10 mouse cellular contexts compared by ENCODE assay signal in the genomic region with DNA sequence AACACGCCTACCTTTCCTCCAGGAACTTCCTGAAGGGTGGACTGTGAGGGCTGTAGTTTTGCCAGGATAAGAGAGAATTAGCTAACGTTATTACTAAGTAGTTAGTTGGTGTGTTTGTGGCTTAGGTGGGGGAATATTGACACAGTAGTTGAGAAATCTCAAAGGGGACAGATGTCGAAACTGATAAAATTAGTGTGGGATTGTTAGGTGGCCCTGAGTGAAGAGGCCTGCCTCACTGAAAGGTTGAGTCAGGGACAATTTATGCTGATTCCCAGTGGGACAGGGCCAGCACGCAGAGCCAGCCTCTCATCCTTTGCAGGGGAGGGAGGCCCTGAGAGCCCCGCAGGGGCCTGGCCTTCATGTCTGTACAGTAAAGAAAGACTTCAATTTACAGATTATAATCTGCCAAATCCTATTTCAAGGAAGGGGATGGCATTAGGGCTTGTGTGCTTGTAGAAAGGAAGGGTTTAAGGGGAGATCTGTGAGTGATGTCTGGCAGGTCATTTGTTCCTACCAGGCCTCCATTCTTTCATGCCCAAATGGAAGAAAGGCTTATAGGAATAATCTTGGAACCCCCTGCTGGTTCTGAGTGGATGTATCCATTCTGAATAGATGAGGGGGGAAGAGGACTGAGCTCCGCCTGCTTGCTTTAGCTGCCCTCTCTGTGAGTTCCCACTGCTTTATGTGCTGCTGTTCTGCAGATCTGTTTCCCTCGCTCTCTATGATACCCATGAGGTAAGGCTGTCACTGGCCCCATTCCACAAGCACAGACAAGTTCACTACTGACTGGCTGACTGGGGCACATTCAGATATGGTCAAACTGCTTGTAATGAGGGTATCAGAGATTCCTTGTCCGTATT. TPM values are rescaled to one million over a fixed set of nuclear protein-coding genes. Genes with fewer than 3 reads are reported as not detected.
DNase-seq lines count a peak whose midpoint lies in the region; ATAC-seq lines count a peak whose summit lies in the region.
"Had no signal": no experiment of that assay in that cellular context is flagged by ENCODE, and none has a peak within 500 bp of the region (broad histone marks: within the 10 kb centered on the region; RNA-seq: fewer than 3 reads in every experiment).

No protein-coding gene starts in this region.

- H3K36me3 ChIP-seq in heart, embryonic 16.5 days (ENCODE audit: control insufficient read depth, insufficient read depth): no peaks in the 10 kb centered on the region
- H3K36me3 ChIP-seq in forebrain, embryonic 16.5 days (ENCODE audit: control insufficient read depth, insufficient read depth): no peaks in the 10 kb centered on the region
- no peaks in the 10 kb centered on the region for H3K36me3 ChIP-seq in midbrain, embryonic 10.5 days
- H3K36me3 ChIP-seq: stomach, embryonic 15.5 days had no signal

- H3K27ac ChIP-seq in heart, embryonic 16.5 days (ENCODE audit: low read length): peak overlapping the region; percentile 51
- H3K27ac ChIP-seq in forebrain, embryonic 16.5 days (ENCODE audit: low read length): peak overlapping the region; percentile 5
- peak overlapping the region; percentile 28; the same call in 1 of the 2 replicates for H3K27ac ChIP-seq in midbrain, embryonic 10.5 days (replicated peaks)
- H3K27ac ChIP-seq: stomach, embryonic 15.5 days had no signal

- no peak overlapping the region for H3K4me2 ChIP-seq in heart, embryonic 16.5 days (ENCODE audit: low read depth, low read length)
- H3K4me2 ChIP-seq in forebrain, embryonic 16.5 days (ENCODE audit: low read length): no peak overlapping the region
- H3K4me2 ChIP-seq: stomach, embryonic 15.5 days had no signal

- no peak for DNase-seq in heart, adult 8-10 months (ENCODE audit: low spot score)
- DNase-seq in brain, adult 2 months (ENCODE audit: low read depth, low spot score): peak; percentile 80
- peak; percentile 35 for DNase-seq in midbrain, embryonic 10.5 days (ENCODE audit: low spot score)
- DNase-seq in gastrocnemius, adult 18-20 months (ENCODE audit: low spot score): no peak
- no peak for DNase-seq in gastrocnemius, adult 8-10 months (ENCODE audit: low spot score in 2 of 2)
- no peak for DNase-seq in adrenal gland, postnatal 25 days
- DNase-seq: kidney, adult 2 months had no signal

- H3K27me3 ChIP-seq in heart, embryonic 16.5 days (ENCODE audit: control insufficient read depth, insufficient read depth, low read length): no peaks in the 10 kb centered on the region
- no peaks in the 10 kb centered on the region for H3K27me3 ChIP-seq in forebrain, embryonic 16.5 days (replicated peaks; ENCODE audit: control insufficient read depth, insufficient read depth, low read length)
- peaks cover 77% of the 10 kb centered on the region for H3K27me3 ChIP-seq in midbrain, embryonic 10.5 days (ENCODE audit: low read depth, poor library complexity, severe bottlenecking)
- H3K27me3 ChIP-seq: stomach, embryonic 15.5 days had no signal

- no peak for ATAC-seq in heart, embryonic 16.5 days (replicated peaks; ENCODE audit: extremely low read depth, insufficient read depth, low FRiP score)
- peak; percentile 86 for ATAC-seq in forebrain, embryonic 16.5 days

- H3K9ac ChIP-seq in heart, embryonic 16.5 days (ENCODE audit: low read length): no peak overlapping the region
- no peak overlapping the region for H3K9ac ChIP-seq in forebrain, embryonic 16.5 days (replicated peaks; ENCODE audit: low read depth, low read length)
- H3K9ac ChIP-seq: stomach, embryonic 15.5 days had no signal

- no peak overlapping the region for H3K4me3 ChIP-seq in heart, embryonic 16.5 days (ENCODE audit: low read length)
- H3K4me3 ChIP-seq in forebrain, embryonic 16.5 days (replicated peaks; ENCODE audit: low read length): no peak overlapping the region
- H3K4me3 ChIP-seq in midbrain, embryonic 10.5 days: no peak overlapping the region
- H3K4me3 ChIP-seq: stomach, embryonic 15.5 days had no signal

- H3K9me3 ChIP-seq in heart, embryonic 16.5 days (replicated peaks; ENCODE audit: control insufficient read depth, low read length): no peaks in the 10 kb centered on the region
- no peaks in the 10 kb centered on the region for H3K9me3 ChIP-seq in forebrain, embryonic 16.5 days (ENCODE audit: control insufficient read depth, low read length)
- no peaks in the 10 kb centered on the region for H3K9me3 ChIP-seq in midbrain, embryonic 10.5 days (replicated peaks)
- H3K9me3 ChIP-seq: stomach, embryonic 15.5 days had no signal

- peaks cover 22% of the 10 kb centered on the region for H3K4me1 ChIP-seq in heart, embryonic 16.5 days (ENCODE audit: control insufficient read depth, insufficient read depth, low read length)
- peaks cover 23% of the 10 kb centered on the region for H3K4me1 ChIP-seq in forebrain, embryonic 16.5 days (replicated peaks; ENCODE audit: control insufficient read depth, insufficient read depth, low read length)
- peaks cover 31% of the 10 kb centered on the region for H3K4me1 ChIP-seq in midbrain, embryonic 10.5 days

- 53% methylated on average over 8 of the region's 8 CpGs for WGBS in heart, embryonic 16.5 days
- WGBS in forebrain, embryonic 16.5 days: 18% methylated on average over 8 of the region's 8 CpGs
- 33% methylated on average over 8 of the region's 8 CpGs for WGBS in midbrain, embryonic 10.5 days

RNA-seq across cellular contexts. Expression of a gene that starts 41.7 kb away (rescaled TPM):
- 27.3 and 29.1 TPM in 2 replicates for polyA plus RNA-seq in heart, embryonic 16.5 days (2015; fragmentation: Nextera tagmentation; extraction: Ambion mirVana)
- 10 to 100 TPM; 21.4 to 25.3 (median 24.6) TPM for total RNA-seq in heart, adult 8-10 months (2022)
- polyA plus RNA-seq in forebrain, embryonic 16.5 days (2015; fragmentation: Nextera tagmentation; extraction: Ambion mirVana): 8.7 and 10.7 TPM in 2 replicates
- 11.9 and 12.0 TPM in 2 replicates for polyA plus RNA-seq in midbrain, embryonic 10.5 days (2016; fragmentation: Nextera tagmentation; extraction: Ambion mirVana)
- 1 to 10 TPM; 4.8 to 6.6 TPM for total RNA-seq in gastrocnemius, adult 18-20 months (2021)
- total RNA-seq in gastrocnemius, adult 8-10 months (2022): 10 to 100 TPM in 1 of 4 experiments, 1 to 10 TPM in 3; 4.4 to 10.5 (median 6.5) TPM
- total RNA-seq in adrenal gland, postnatal 25 days (2021): 20.2 and 20.6 TPM in 2 replicates

Comparison
In these comparisons a context has a peak if more than half of its experiments do, and no peak if none do; other contexts are left out.
1. DNase-seq: peak in brain, adult 2 months (single experiment) and midbrain, embryonic 10.5 days (single experiment); none in heart, adult 8-10 months (single experiment), gastrocnemius, adult 18-20 months (single experiment), gastrocnemius, adult 8-10 months (0 of 2) and adrenal gland, postnatal 25 days (single experiment).
2. Peak in every context shown above with its lines, with median percentiles within 50 percentile points of each other: H3K27ac ChIP-seq.